Mouse (Mus musculus): ENCODE data around the gene Rpl36-ps4. TPM values are rescaled to one million over a fixed set of nuclear protein-coding genes. Genes with fewer than 3 reads are reported as not detected.
A peak's percentile ranks its signal among the peaks of the same experiment; 100 is the strongest.
"Not testable (repeated sequence)": the region's sequence is repeated elsewhere in the genome, so short reads cannot be mapped to it uniquely, and the experiment has no call there.

Rpl36-ps4 gene
- polyA plus RNA-seq, 1 experiment = not detected

DNA sequence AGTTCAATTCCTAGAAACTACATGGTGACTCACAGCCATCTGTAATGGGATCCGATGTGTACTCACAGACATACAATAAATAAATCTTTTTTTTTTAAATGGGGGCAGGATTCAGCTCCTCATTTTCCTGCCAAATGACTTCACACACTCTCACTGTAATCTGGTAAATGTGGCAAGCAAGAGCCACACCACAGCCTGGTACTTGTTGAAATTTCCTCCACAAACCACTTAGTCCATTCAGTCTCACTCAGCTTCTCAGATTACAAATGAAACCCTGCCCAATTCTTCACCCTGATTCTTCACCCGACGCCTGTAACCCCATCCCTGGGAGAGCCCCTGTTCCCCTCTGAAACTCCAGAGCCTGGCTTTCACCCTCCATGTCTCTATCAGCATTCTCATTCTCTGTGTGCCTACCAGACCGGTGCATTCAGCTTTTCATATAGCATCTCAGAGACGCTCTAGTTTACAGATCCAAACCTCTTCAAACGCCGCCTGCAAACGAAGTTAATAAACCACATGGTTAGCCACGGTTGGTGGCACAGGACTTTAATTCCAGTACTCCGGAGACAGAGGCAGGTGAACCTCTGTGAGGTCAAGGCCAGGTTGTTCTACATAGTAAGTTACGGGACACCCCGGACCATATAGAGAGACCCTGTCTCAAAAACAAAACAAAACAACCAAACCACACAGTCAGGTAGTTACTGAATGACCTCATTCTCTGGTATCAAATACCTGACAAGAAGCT lies 36.5 kb downstream of the Rpl36-ps4 start:
- no peaks in the 10 kb centered on the region for H3K36me3 ChIP-seq (ENCODE audit: control insufficient read depth, insufficient read depth, low read length, poor library complexity, severe bottlenecking)
- no peak overlapping the region for H3K9ac ChIP-seq (ENCODE audit: low read depth, poor library complexity, severe bottlenecking)
- no peak for TF ChIP-seq CTCF (IDR thresholded peaks at IDR 0.05; ENCODE audit: low read depth, low read length)
- no peak for TF ChIP-seq POLR2A (IDR thresholded peaks at IDR 0.05; ENCODE audit: insufficient read depth, low read length)
- no peak for TF ChIP-seq EP300 (IDR thresholded peaks at IDR 0.05; ENCODE audit: insufficient read depth, low read depth, low read length)

DNA sequence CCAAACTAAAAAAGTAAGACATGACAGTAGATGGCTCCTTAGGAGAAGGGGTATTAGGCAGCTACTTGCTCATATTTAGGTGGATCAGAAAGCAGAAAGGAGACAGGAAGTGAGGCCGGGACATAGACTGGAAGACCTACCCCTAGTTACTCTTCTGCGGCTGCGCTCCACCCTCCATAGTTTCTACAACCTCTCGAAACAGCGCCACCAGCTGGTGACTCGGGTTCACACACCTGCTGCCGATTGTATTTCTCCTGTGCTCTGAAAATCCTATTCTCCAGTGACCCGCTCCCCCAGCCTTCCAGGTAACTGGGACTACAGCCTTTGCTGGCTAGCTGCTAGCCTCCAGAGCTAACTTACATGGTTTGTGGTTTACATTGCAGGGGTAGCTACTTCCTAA lies 37.5 kb downstream of the Rpl36-ps4 start:
- Histone ChIP-seq H3K4me3 (ENCODE audit: low read depth, low read length) (no peak overlapping the region), H3K9me3 (replicated peaks; ENCODE audit: control insufficient read depth, insufficient read depth, low read length, poor library complexity, severe bottlenecking) (peaks cover 16% of the 10 kb centered on the region), H3K36me3 (ENCODE audit: control insufficient read depth, insufficient read depth, low read length, poor library complexity, severe bottlenecking) (no peaks in the 10 kb centered on the region), H3K4me1 (ENCODE audit: control insufficient read depth, insufficient read depth, low read length) (no peaks in the 10 kb centered on the region), H3K27ac (ENCODE audit: insufficient read depth, low read length) (no peak overlapping the region), H3K27me3 (ENCODE audit: control insufficient read depth, insufficient read depth, low read length, poor library complexity, severe bottlenecking) (no peaks in the 10 kb centered on the region), H3K9ac (ENCODE audit: low read depth, poor library complexity, severe bottlenecking) (no peak overlapping the region)
- TF ChIP-seq EP300 (IDR thresholded peaks at IDR 0.05; ENCODE audit: insufficient read depth, low read depth, low read length) (no peak), POLR2A (IDR thresholded peaks at IDR 0.05; ENCODE audit: insufficient read depth, low read length) (no peak), CTCF (IDR thresholded peaks at IDR 0.05; ENCODE audit: low read depth, low read length) (peak; percentile 72)

More for the DNA sequence above, 36.5 kb downstream of the Rpl36-ps4 start:
- H3K4me3 ChIP-seq (ENCODE audit: low read depth, low read length) = no peak overlapping the region
- H3K4me1 ChIP-seq (ENCODE audit: control insufficient read depth, insufficient read depth, low read length) = no peaks in the 10 kb centered on the region
- H3K27ac ChIP-seq (ENCODE audit: insufficient read depth, low read length) = no peak overlapping the region
- peaks cover 11% of the 10 kb centered on the region for H3K9me3 ChIP-seq (replicated peaks; ENCODE audit: control insufficient read depth, insufficient read depth, low read length, poor library complexity, severe bottlenecking)
- no peaks in the 10 kb centered on the region for H3K27me3 ChIP-seq (ENCODE audit: control insufficient read depth, insufficient read depth, low read length, poor library complexity, severe bottlenecking)

DNA sequence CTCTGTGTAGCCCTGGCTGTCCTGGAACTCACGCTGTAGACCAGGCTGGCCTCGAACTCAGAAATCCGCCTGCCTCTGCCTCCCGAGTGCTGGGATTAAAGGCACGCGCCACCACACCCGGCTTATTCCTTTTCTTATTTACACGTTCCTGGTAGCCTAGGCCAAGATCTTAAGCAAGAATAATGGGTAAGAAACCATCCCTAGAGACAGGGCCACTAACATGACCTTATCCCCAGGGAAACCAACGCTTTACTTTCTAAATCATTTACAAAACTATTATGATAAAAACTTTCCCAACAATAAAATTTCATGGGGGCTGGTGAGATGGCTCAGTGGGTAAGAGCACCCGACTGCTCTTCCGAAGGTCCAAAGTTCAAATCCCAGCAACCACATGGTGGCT lies 38.6 kb downstream of the Rpl36-ps4 start:
- not testable (repeated sequence) for H3K9ac ChIP-seq (ENCODE audit: low read depth, poor library complexity, severe bottlenecking); H3K4me1 ChIP-seq (ENCODE audit: control insufficient read depth, insufficient read depth, low read length); H3K4me3 ChIP-seq (ENCODE audit: low read depth, low read length); H3K27ac ChIP-seq (ENCODE audit: insufficient read depth, low read length); H3K36me3 ChIP-seq (ENCODE audit: control insufficient read depth, insufficient read depth, low read length, poor library complexity, severe bottlenecking); H3K27me3 ChIP-seq (ENCODE audit: control insufficient read depth, insufficient read depth, low read length, poor library complexity, severe bottlenecking)
- peaks cover 21% of the 10 kb centered on the region for H3K9me3 ChIP-seq (replicated peaks; ENCODE audit: control insufficient read depth, insufficient read depth, low read length, poor library complexity, severe bottlenecking)

DNA sequence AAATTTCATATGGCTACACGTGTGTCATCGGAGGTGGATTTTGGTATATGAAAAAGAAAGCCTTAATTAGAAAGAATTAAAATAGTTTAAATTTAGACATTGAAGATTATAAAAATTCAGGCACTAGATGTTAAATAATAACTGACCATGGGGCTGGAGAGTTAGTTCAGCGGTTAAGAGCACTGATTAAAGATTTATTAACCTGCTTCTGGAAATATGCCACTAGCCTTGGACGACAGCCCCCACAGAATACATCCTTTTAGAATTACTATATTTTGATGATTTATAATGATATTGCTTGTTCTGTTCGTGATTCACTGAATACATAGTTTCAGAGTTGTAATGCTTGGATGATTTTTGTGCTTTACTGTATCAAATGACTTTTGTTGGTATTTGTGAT lies 39.2 kb downstream of the Rpl36-ps4 start:
- not testable (repeated sequence) for H3K4me1 ChIP-seq (ENCODE audit: control insufficient read depth, insufficient read depth, low read length); H3K9ac ChIP-seq (ENCODE audit: low read depth, poor library complexity, severe bottlenecking); H3K4me3 ChIP-seq (ENCODE audit: low read depth, low read length); H3K27ac ChIP-seq (ENCODE audit: insufficient read depth, low read length); H3K27me3 ChIP-seq (ENCODE audit: control insufficient read depth, insufficient read depth, low read length, poor library complexity, severe bottlenecking); H3K36me3 ChIP-seq (ENCODE audit: control insufficient read depth, insufficient read depth, low read length, poor library complexity, severe bottlenecking)
- peaks cover 26% of the 10 kb centered on the region for H3K9me3 ChIP-seq (replicated peaks; ENCODE audit: control insufficient read depth, insufficient read depth, low read length, poor library complexity, severe bottlenecking)

DNA sequence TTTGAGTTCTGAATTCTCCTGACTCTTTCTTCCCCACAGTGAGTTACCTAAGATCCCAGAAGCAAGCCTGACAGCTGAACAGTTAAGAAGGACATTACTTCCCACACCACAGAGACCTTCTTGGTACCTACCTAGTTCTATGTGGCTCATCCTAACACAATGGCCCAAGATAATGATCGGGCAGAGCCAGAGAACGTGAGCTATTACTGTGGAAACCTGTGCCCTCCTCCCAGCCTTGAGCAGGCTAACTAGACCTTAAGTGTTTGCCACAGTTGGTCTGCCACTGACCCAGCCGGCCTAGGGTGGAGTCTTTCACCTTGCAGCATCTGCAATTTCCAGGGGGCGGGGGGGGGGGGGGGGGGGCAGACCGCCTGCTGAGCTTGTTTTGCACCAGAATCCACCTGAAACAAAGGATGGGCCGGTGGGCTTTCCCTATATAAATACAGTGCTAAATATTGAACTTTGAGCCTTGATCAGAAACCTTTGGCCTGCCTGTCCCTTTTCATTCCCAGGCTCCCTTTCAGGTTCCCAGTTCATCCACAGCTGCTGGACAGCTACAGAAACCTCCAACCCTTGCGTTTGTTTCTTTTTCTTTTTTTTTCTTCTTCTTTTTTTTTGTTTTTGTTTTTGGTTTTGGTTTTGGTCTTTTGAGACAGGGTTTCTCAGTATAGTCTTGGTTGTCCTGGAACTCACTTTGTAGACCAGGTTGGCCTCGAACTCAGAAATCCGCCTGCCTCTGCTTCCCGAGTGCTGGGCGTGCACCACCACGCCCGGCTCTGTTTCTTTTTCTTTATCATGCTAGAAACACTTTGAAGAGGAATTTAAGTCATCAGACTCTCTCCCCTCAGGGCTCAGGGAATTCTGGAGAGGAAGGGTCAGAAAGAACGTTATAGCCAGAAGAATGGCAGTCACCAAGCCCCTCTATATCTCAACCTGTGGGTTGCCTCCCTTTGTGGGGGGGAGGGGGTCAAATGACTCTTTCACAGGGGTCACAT lies 42.6 kb downstream of the Rpl36-ps4 start:
- Histone ChIP-seq H3K9ac (ENCODE audit: low read depth, poor library complexity, severe bottlenecking) (no peak overlapping the region), H3K9me3 (replicated peaks; ENCODE audit: control insufficient read depth, insufficient read depth, low read length, poor library complexity, severe bottlenecking) (peaks cover 48% of the 10 kb centered on the region), H3K36me3 (ENCODE audit: control insufficient read depth, insufficient read depth, low read length, poor library complexity, severe bottlenecking) (peaks cover 3% of the 10 kb centered on the region; the same call in 1 of the 2 replicates), H3K27ac (ENCODE audit: insufficient read depth, low read length) (peak overlapping the region; percentile 89), H3K4me3 (ENCODE audit: low read depth, low read length) (no peak overlapping the region), H3K4me1 (ENCODE audit: control insufficient read depth, insufficient read depth, low read length) (no peaks in the 10 kb centered on the region), H3K27me3 (ENCODE audit: control insufficient read depth, insufficient read depth, low read length, poor library complexity, severe bottlenecking) (no peaks in the 10 kb centered on the region)
- peak; percentile 54; the same call in 1 of the 2 replicates for TF ChIP-seq EP300 (IDR thresholded peaks at IDR 0.05; ENCODE audit: insufficient read depth, low read depth, low read length)
- no peak for TF ChIP-seq CTCF (IDR thresholded peaks at IDR 0.05; ENCODE audit: low read depth, low read length)
- no peak for TF ChIP-seq POLR2A (IDR thresholded peaks at IDR 0.05; ENCODE audit: insufficient read depth, low read length)

DNA sequence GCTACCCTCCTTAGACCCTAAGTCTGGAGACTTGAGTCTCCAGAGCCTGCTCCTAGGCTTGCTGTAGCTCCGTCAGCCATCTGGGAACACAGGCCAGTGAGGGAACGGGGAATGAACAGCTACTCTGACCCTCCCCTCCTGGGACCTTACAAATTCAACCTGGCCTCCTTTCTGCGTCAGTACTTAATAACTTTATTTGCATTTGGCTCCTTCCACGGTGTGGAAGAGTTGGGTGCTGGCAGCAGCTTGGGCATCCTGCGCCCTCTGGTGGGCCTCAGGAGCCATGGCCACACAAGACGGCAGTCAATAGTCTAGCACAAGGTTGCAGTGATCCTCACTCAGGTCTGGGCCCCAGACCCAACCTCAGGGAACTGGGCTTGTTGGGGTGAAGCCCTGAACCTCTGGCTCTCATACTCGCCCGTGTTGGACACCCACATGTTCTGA lies 47.7 kb downstream of the Rpl36-ps4 start:
- TF ChIP-seq CTCF (IDR thresholded peaks at IDR 0.05; ENCODE audit: low read depth, low read length) = peak; percentile 5
- H3K36me3 ChIP-seq (ENCODE audit: control insufficient read depth, insufficient read depth, low read length, poor library complexity, severe bottlenecking); H3K4me1 ChIP-seq (ENCODE audit: control insufficient read depth, insufficient read depth, low read length); H3K27me3 ChIP-seq (ENCODE audit: control insufficient read depth, insufficient read depth, low read length, poor library complexity, severe bottlenecking); H3K9ac ChIP-seq (ENCODE audit: low read depth, poor library complexity, severe bottlenecking); H3K4me3 ChIP-seq (ENCODE audit: low read depth, low read length); H3K27ac ChIP-seq (ENCODE audit: insufficient read depth, low read length): not testable (repeated sequence)
- H3K9me3 ChIP-seq (replicated peaks; ENCODE audit: control insufficient read depth, insufficient read depth, low read length, poor library complexity, severe bottlenecking) = peaks cover 32% of the 10 kb centered on the region

Other genes starting within 250 kb of the Rpl36-ps4 start
- gene Msh2, start 248.6 kb upstream of the Rpl36-ps4 start, polyA plus RNA-seq (2011; ENCODE audit: insufficient read depth, insufficient read length, low read depth, missing spikeins) = 343 and 405 TPM in 2 replicates
- gene Kcnk12, start 123.0 kb upstream of the Rpl36-ps4 start, polyA plus RNA-seq (2011; ENCODE audit: insufficient read depth, insufficient read length, low read depth, missing spikeins) = 0.33 TPM in 1 of 2 replicates, not detected in the other
- gene Msh6, start 54.1 kb downstream of the Rpl36-ps4 start, polyA plus RNA-seq (2011; ENCODE audit: insufficient read depth, insufficient read length, low read depth, missing spikeins) = 421 and 452 TPM in 2 replicates
- 64.4 and 69.7 TPM in 2 replicates for gene Fbxo11, start 144.3 kb downstream of the Rpl36-ps4 start, polyA plus RNA-seq (2011; ENCODE audit: insufficient read depth, insufficient read length, low read depth, missing spikeins)

Measured in ES-Bruce4 (cell line).